Mouse (Mus musculus): Measurements from ENCODE around the gene Ppp6r3. TPM values are rescaled to one million over a fixed set of nuclear protein-coding genes. Genes with fewer than 3 reads are reported as not detected.

Gene Ppp6r3
- polyA plus RNA-seq, 1 experiment from 2014 or later: 25.7 TPM

DNA sequence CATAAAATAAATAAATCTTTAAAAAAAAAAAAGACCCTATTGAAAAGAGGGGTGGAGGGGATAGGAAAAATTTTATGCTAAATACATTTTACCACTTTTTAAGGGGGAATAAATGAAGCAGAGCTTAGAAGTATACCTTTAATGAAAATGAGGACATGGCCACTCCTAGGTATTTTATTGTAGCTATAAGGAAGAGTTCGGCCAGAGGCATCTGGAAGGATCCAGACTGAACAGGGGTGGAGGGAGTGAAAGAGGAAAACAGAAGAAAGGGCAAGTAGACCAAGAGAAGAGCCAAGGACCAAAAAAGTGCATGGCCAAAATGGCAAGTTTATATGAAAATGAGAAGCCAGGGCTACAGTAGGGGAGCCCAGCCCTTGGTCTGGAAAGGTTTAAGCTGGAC lies 25.4 kb downstream of the Ppp6r3 start:
- TF ChIP-seq CTCF (IDR thresholded peaks at IDR 0.05; ENCODE audit: low read depth): no peak
- WGBS: 42% methylated on average over 1 of the region's 1 CpGs
- ATAC-seq: peak; percentile 68; the same call in 1 of the 2 replicates
- peaks cover 6% of the 10 kb centered on the region; the same call in 1 of the 2 replicates for H3K4me1 ChIP-seq (replicated peaks; ENCODE audit: control insufficient read depth, insufficient read depth, low read length)
- no peak overlapping the region for H3K4me2 ChIP-seq (replicated peaks; ENCODE audit: low read depth)
- H3K36me3 ChIP-seq (ENCODE audit: control insufficient read depth, insufficient read depth): no peaks in the 10 kb centered on the region
- 0 out of 2 replicates have a peak overlapping the region, but pooled peaks have one; percentile 8 for H3K27ac ChIP-seq (ENCODE audit: low read depth, low read length)
- no peaks in the 10 kb centered on the region for H3K27me3 ChIP-seq (replicated peaks; ENCODE audit: control insufficient read depth, insufficient read depth, low read length)
- H3K4me3 ChIP-seq (ENCODE audit: low read depth, low read length): no peak overlapping the region
- no peak overlapping the region for H3K9ac ChIP-seq (ENCODE audit: low read depth, low read length)
- H3K9me3 ChIP-seq (ENCODE audit: control insufficient read depth): no peaks in the 10 kb centered on the region

DNA sequence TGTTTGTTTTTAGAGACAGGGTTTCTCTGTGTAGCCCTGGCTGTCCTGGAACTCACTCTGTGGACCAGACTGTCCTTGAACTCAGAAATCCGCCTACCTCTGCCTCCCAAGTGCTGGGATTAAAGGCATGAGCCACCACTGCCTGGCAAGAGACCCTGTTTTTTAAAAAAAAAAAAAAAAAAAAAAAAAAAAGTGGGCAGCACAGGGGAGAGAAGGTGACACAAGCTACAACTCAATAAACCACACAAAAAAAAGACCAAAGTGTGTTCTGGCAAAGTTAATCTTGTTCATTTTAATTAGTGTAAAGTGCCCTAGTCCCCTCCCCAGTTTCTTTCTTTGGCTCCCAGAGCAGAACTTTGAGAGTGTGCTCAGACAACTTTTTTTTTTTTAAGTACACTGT lies 26.3 kb downstream of the Ppp6r3 start:
- peaks cover 6% of the 10 kb centered on the region; the same call in 1 of the 2 replicates for H3K4me1 ChIP-seq (replicated peaks; ENCODE audit: control insufficient read depth, insufficient read depth, low read length)
- H3K36me3 ChIP-seq (ENCODE audit: control insufficient read depth, insufficient read depth): no peaks in the 10 kb centered on the region
- WGBS: 79% methylated on average over 1 of the region's 1 CpGs
- H3K27ac ChIP-seq (ENCODE audit: low read depth, low read length): no peak overlapping the region
- no peak overlapping the region for H3K4me3 ChIP-seq (ENCODE audit: low read depth, low read length)
- H3K4me2 ChIP-seq (replicated peaks; ENCODE audit: low read depth): no peak overlapping the region
- no peak for TF ChIP-seq CTCF (IDR thresholded peaks at IDR 0.05; ENCODE audit: low read depth)
- H3K9me3 ChIP-seq (ENCODE audit: control insufficient read depth): no peaks in the 10 kb centered on the region
- no peak for ATAC-seq
- H3K27me3 ChIP-seq (replicated peaks; ENCODE audit: control insufficient read depth, insufficient read depth, low read length): no peaks in the 10 kb centered on the region
- H3K9ac ChIP-seq (ENCODE audit: low read depth, low read length): no peak overlapping the region

DNA sequence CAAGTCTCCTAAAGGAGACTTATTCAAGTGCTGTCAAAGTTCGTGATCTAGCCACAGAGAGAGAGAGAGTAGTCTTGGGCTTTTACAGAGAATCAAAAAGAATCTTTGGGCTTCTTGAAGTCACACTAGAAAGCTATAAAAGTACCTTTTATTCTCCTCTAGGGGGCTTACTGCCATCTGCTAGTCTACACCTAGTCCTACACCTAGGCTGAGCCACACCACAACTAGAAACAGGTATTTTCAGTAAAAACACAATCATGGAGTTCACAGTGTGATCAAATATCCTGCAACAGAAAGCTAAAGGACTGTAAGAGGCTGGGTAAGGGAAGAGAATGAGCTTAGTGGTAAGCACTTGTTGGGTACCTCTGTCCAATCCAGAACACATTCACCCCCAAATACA lies 27.2 kb downstream of the Ppp6r3 start:
- Histone ChIP-seq H3K4me2 (replicated peaks; ENCODE audit: low read depth) (no peak overlapping the region), H3K4me1 (replicated peaks; ENCODE audit: control insufficient read depth, insufficient read depth, low read length) (peaks cover 6% of the 10 kb centered on the region; the same call in 1 of the 2 replicates), H3K9me3 (ENCODE audit: control insufficient read depth) (no peaks in the 10 kb centered on the region), H3K9ac (ENCODE audit: low read depth, low read length) (no peak overlapping the region), H3K27me3 (replicated peaks; ENCODE audit: control insufficient read depth, insufficient read depth, low read length) (no peaks in the 10 kb centered on the region), H3K36me3 (ENCODE audit: control insufficient read depth, insufficient read depth) (peaks cover 6% of the 10 kb centered on the region; the same call in 1 of the 2 replicates), H3K27ac (ENCODE audit: low read depth, low read length) (no peak overlapping the region), H3K4me3 (ENCODE audit: low read depth, low read length) (no peak overlapping the region)
- peak; percentile 25; the same call in 1 of the 2 replicates for TF ChIP-seq CTCF (IDR thresholded peaks at IDR 0.05; ENCODE audit: low read depth)
- no peak for ATAC-seq
- WGBS: 100% methylated on average over 1 of the region's 1 CpGs

- Histone ChIP-seq H3K27ac (ENCODE audit: low read depth, low read length) (no peak overlapping the region), H3K36me3 (ENCODE audit: control insufficient read depth, insufficient read depth) (peaks cover 13% of the 10 kb centered on the region; the same call in 1 of the 2 replicates), H3K9me3 (ENCODE audit: control insufficient read depth) (no peaks in the 10 kb centered on the region), H3K4me3 (ENCODE audit: low read depth, low read length) (no peak overlapping the region), H3K4me2 (replicated peaks; ENCODE audit: low read depth) (no peak overlapping the region), H3K4me1 (replicated peaks; ENCODE audit: control insufficient read depth, insufficient read depth, low read length) (no peaks in the 10 kb centered on the region), H3K27me3 (replicated peaks; ENCODE audit: control insufficient read depth, insufficient read depth, low read length) (no peaks in the 10 kb centered on the region), H3K9ac (ENCODE audit: low read depth, low read length) (no peak overlapping the region)
- 84% methylated on average over 2 of the region's 2 CpGs for WGBS
- no peak for TF ChIP-seq CTCF (IDR thresholded peaks at IDR 0.05; ENCODE audit: low read depth)
- no peak for ATAC-seq
Observed at GRCm38 (mm10) chr19:3544995-3545394, 30.6 kb downstream of the Ppp6r3 start.

- Histone ChIP-seq H3K9me3 (ENCODE audit: control insufficient read depth) (no peaks in the 10 kb centered on the region), H3K27me3 (replicated peaks; ENCODE audit: control insufficient read depth, insufficient read depth, low read length) (no peaks in the 10 kb centered on the region), H3K4me1 (replicated peaks; ENCODE audit: control insufficient read depth, insufficient read depth, low read length) (no peaks in the 10 kb centered on the region), H3K9ac (ENCODE audit: low read depth, low read length) (no peak overlapping the region), H3K4me3 (ENCODE audit: low read depth, low read length) (no peak overlapping the region), H3K36me3 (ENCODE audit: control insufficient read depth, insufficient read depth) (peaks cover 13% of the 10 kb centered on the region; the same call in 1 of the 2 replicates), H3K27ac (ENCODE audit: low read depth, low read length) (no peak overlapping the region), H3K4me2 (replicated peaks; ENCODE audit: low read depth) (no peak overlapping the region)
- no peak for TF ChIP-seq CTCF (IDR thresholded peaks at IDR 0.05; ENCODE audit: low read depth)
- ATAC-seq: no peak
- WGBS: 91% methylated on average over 4 of the region's 4 CpGs
Observed at GRCm38 (mm10) chr19:3542591-3542990, 33.0 kb downstream of the Ppp6r3 start.

- Histone ChIP-seq H3K36me3 (ENCODE audit: control insufficient read depth, insufficient read depth) (peaks cover 13% of the 10 kb centered on the region; the same call in 1 of the 2 replicates), H3K9ac (ENCODE audit: low read depth, low read length) (no peak overlapping the region), H3K9me3 (ENCODE audit: control insufficient read depth) (no peaks in the 10 kb centered on the region), H3K4me1 (replicated peaks; ENCODE audit: control insufficient read depth, insufficient read depth, low read length) (no peaks in the 10 kb centered on the region), H3K27ac (ENCODE audit: low read depth, low read length) (no peak overlapping the region), H3K27me3 (replicated peaks; ENCODE audit: control insufficient read depth, insufficient read depth, low read length) (no peaks in the 10 kb centered on the region), H3K4me2 (replicated peaks; ENCODE audit: low read depth) (no peak overlapping the region), H3K4me3 (ENCODE audit: low read depth, low read length) (no peak overlapping the region)
- WGBS: 86% methylated on average over 5 of the region's 5 CpGs
- no peak for TF ChIP-seq CTCF (IDR thresholded peaks at IDR 0.05; ENCODE audit: low read depth)
- ATAC-seq: no peak
Observed at GRCm38 (mm10) chr19:3540997-3541396, 34.6 kb downstream of the Ppp6r3 start.

GRCm38 (mm10) chr19:3540254-3540653 lies 35.3 kb downstream of the Ppp6r3 start:
- Histone ChIP-seq H3K9ac (ENCODE audit: low read depth, low read length) (no peak overlapping the region), H3K4me2 (replicated peaks; ENCODE audit: low read depth) (no peak overlapping the region), H3K4me3 (ENCODE audit: low read depth, low read length) (no peak overlapping the region), H3K27ac (ENCODE audit: low read depth, low read length) (no peak overlapping the region), H3K9me3 (ENCODE audit: control insufficient read depth) (no peaks in the 10 kb centered on the region), H3K4me1 (replicated peaks; ENCODE audit: control insufficient read depth, insufficient read depth, low read length) (no peaks in the 10 kb centered on the region), H3K27me3 (replicated peaks; ENCODE audit: control insufficient read depth, insufficient read depth, low read length) (no peaks in the 10 kb centered on the region), H3K36me3 (ENCODE audit: control insufficient read depth, insufficient read depth) (peaks cover 13% of the 10 kb centered on the region; the same call in 1 of the 2 replicates)
- no peak for ATAC-seq
- TF ChIP-seq CTCF (IDR thresholded peaks at IDR 0.05; ENCODE audit: low read depth): no peak
- WGBS: 88% methylated on average over 2 of the region's 2 CpGs
